Mouse (Mus musculus) effector memory CD4-positive, alpha-beta T cell, adult 5 months (primary cell): Measurements from ENCODE around the gene Crtap. TPM values are rescaled to one million over a fixed set of nuclear protein-coding genes. Genes with fewer than 3 reads are reported as not detected.

ENCODE experiments used
- polyA plus RNA-seq: library from polyadenylated mRNA; unstranded; fragments of 100-300 nt; shearing (Covaris generic); gene quantifications from one replicate; pipeline ENCODE4 v1.2.1, GENCODE M21; 2017

Gene Crtap
- polyA plus RNA-seq, result 6.4 TPM

GRCm38 (mm10) chr9:114389905-114390748, at the start of gene Crtap:
Gene Crtap (minus strand): TSS chr9:114390675.

GRCm38 (mm10) chr9:114400949-114401684, 10.6 kb upstream of the Crtap start, which contains the start of the genes Glb1 and Tmppe:
Gene Glb1 (plus strand): TSS chr9:114401076.
Gene Tmppe (plus strand): TSS chr9:114401105.

GRCm38 (mm10) chr9:114329855-114330254, 60.6 kb downstream of the Crtap start, which contains the start of gene Bcl2a1c:
Gene Bcl2a1c (plus strand): TSS chr9:114330135.

Other genes starting within 250 kb of the Crtap start
- gene Bcl2a1c, start 60.5 kb downstream of the Crtap start, polyA plus RNA-seq, result 19.6 TPM
- gene Glb1, start 10.4 kb upstream of the Crtap start, polyA plus RNA-seq, result 16.4 TPM
- 13.2 TPM for gene Tmppe, start 10.4 kb upstream of the Crtap start, polyA plus RNA-seq
- gene Ccr4, start 114.2 kb upstream of the Crtap start, polyA plus RNA-seq, result 1.5 TPM
- gene C130032M10Rik, start 125.0 kb upstream of the Crtap start, polyA plus RNA-seq, result not detected
- 0.05 TPM for gene Trim71, start 173.7 kb upstream of the Crtap start, polyA plus RNA-seq
- gene Cnot10, start 249.5 kb upstream of the Crtap start, polyA plus RNA-seq, result 53.1 TPM